Mouse (Mus musculus): ENCODE measurements around the gene Coro6.

Coro6 gene

DNA sequence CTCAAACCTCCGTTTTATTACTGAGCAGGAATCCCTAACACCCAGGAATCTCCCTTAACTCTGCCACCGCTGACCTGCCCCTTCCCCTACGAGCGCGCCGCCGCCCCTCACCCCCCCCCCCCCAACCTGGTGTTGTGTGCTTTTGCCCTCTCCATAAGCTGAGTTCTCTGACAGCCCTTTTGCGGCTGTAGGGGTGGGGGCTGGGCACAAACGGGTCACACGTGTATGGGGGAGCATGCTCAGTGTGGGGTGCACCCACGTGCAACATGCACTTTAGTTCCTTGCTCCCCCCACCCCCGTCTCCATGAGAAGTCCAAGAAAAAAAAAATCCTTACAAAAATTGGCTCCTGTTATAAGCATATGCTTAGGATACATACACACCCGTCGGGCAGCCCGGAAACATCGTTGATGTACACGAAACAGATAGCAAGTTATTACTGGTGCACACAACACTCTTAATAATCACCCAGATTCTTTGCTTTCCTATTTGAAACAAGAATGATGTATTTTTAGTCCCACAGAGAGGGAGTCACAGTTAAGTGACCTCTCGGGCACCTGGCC is 30.2 kb downstream of the Coro6 start:
- no peak for ATAC-seq (ENCODE audit: insufficient number of reproducible peaks, low FRiP score, low TSS enrichment)

DNA sequence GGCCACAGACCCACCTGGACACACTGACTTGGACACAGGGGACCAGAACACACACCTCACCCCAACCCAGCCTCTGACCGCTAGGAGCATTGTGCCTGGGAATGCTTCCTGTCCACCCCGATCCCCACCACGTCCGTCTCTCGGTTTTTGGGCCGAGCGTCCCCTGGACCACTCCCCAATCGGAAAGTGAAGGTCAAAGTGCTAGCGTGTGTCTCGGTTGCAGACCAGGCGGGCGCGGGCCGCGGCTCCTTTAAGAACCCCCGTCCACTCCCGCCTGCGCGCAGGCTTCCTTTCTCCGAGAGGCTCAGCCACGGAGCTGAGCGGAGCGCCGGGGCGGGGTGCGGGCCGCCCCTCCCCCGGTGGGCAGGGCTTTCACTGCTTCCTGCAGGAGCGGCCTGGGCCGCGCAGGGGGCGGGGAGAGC is 30.7 kb downstream of the Coro6 start:
- peak; percentile 69 for ATAC-seq (ENCODE audit: insufficient number of reproducible peaks, low FRiP score, low TSS enrichment)

DNA sequence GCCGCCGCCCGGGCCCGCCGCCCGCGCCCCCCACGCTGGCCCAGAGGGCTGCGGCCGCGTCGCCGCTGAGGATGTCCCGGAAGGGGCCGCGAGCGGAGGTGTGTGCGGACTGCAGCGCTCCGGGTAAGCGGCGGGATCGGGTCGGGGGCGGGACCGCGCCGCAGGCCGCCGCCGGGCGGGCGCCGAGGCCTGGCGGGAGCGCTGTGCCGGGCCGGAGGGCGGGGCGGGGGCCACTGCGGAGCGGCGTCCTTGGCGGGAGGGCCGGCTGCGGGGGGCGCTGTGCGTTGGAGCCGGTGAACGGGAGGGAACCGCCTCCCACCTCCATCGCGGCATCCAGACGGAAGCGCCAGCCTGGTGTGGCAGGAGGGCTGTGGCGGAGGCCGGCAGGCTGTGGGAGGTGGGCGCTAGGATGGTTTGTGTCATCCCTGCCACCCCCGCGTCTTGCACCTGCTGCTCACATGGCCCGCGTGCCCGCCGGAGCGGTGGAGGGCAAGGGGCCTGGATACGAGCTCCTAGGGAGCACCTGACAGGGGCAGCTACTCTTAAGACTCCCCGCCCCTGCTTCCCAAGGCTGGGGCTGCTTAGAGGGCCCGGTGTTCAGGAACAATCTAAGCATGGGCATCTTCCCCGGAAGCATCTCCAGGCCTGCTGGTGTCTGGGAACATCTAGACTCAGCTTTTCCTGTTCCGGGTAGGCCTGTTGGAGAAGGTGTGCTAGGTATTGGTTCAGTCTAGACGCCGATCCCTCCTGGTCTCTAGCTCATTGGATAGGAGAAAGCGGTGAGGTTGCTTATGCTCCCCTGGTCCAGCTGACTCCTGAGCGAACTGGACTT is 31.5 kb downstream of the Coro6 start, which contains the start of gene Git1:
Git1 (plus strand) TSS at position 51 of the 832 bp plus-strand sequence.
- ATAC-seq (ENCODE audit: insufficient number of reproducible peaks, low FRiP score, low TSS enrichment), result no peak

DNA sequence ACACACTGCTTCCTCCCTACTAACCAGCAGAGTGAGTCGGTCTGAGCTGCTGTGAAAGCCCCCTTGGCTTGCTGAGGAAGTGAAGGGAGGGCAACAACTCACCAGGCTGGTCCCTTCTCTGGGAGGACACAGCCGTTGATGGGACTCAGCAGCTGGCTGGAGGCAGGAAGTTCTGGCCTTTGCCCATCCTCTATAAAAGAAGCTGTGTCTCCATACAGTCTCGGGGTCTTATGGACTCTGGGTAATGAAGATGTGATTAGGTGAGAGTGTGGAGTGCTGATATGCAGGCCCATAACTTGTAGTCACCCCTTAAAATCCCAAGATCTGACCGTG is 32.1 kb downstream of the Coro6 start:
- ATAC-seq (ENCODE audit: insufficient number of reproducible peaks, low FRiP score, low TSS enrichment), result no peak

DNA sequence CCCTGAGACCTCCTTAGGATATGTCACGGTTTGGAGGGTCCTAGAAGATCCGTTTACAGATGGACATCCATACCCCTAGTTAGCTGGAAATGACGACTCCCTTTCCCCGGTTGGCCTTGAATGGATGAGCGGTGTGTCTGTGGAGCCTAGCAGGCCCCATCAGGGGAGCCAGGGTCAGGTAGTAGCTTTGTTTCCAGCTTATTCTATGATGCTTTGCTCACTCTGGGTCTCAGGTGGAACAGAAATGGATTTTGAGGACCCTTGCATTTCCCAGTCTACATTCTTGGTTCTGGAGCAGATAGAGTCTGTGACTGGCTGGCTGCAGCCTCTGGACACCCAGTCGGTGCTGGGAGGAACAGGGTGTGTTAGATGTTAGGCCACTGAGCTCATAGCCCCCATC is 32.6 kb downstream of the Coro6 start:
- ATAC-seq (ENCODE audit: insufficient number of reproducible peaks, low FRiP score, low TSS enrichment), result no peak

DNA sequence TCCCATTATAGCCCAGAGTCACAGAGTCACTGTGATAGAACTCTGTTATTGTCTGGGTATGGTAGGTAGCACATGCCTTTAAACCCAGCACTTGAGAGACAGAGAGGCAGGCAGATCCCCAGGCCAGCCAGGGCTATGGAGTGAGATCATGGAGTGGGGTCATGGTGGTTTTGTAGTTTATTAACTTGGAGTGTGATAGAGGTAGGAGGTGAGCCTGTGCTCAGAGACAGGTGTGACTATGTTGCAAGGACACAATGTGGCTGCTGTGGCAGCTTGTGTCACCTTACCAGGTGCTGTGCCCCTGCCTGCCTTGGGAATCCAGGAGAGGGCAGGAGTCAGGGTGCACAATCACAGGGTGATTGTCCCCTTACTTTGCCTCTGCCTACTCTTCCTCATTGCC is 33.3 kb downstream of the Coro6 start:
- no peak for ATAC-seq (ENCODE audit: insufficient number of reproducible peaks, low FRiP score, low TSS enrichment)

DNA sequence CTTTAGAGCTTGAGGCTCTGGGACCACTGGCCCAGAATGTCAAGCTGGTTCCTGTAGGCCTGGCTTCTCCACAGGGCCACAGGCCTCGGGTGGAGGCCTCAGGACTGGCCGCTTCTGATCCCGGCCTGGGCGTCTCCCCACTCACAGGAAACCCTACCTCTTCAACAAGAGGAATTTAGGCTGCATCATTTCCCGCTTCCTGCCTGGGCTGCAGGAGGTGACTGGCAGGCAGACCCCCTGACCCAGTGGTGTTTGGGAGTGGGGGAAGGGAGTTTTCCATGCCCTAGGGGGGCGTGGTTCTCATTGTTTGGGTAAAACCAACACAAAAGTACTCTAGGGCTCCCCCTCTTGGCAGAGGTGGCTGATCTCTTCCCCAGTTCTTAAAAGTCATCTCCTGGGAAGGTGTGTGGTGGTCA is 35.1 kb downstream of the Coro6 start:
- no peak for ATAC-seq (ENCODE audit: insufficient number of reproducible peaks, low FRiP score, low TSS enrichment)

DNA sequence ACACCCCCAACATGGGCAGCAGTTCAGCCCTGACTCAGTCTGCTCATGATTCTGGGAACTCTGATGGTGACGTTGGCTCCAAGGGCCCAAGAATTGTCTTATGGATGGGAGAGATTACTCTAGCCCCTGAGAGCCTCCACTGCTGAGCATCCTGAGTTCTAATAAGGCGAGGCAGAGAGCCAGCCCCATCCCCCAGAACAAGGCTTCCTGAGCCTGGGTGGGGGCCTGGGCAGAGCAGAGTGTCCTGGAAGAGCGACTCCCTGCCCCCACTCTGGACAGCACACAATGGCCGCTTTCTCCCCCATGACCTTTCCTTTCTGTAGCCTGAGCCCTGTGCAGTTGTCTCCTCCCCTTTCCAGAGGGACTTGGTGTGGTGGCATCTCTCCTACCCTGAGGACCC is 35.6 kb downstream of the Coro6 start:
- no peak for ATAC-seq (ENCODE audit: insufficient number of reproducible peaks, low FRiP score, low TSS enrichment)

DNA sequence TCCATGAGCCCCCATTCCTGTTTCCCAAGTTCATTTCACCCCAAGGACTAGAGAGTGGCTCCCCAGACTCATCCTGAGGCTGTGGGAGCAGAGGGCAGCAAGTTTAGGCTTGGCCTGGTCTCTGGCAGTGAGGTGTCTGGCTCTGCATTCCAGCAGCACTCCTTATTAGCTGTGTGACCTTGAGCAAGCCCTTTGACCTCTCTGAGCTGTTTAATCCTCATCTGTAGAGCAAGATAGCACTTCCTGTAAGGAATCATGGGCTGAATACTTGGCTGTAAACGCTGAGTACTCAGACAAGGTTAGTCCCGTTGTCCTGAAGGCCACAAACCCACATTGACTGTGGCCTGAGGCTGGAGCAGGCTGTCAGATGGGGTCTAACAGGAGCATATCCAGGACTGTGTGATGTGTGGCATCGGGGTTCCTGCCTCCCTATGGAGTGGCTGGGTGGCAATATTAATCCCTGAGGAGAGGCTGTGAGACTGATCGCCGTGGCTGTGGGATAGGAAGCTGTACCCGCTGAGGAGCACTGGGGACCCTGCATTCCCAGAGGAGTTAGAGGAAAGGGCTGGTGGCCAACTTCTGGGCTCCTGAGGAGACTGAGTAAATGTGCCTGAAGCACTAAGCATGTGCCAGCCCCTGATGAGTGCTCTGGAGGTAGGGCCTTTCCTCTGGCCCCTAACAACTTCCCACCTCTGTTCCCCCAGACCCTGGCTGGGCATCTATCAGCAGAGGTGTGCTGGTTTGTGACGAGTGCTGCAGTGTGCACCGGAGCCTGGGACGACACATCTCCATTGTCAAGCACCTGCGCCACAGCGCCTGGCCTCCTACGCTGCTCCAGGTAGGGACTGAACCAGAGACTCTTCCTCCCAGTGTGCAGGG is 36.3 kb downstream of the Coro6 start:
- ATAC-seq (ENCODE audit: insufficient number of reproducible peaks, low FRiP score, low TSS enrichment), result no peak

DNA sequence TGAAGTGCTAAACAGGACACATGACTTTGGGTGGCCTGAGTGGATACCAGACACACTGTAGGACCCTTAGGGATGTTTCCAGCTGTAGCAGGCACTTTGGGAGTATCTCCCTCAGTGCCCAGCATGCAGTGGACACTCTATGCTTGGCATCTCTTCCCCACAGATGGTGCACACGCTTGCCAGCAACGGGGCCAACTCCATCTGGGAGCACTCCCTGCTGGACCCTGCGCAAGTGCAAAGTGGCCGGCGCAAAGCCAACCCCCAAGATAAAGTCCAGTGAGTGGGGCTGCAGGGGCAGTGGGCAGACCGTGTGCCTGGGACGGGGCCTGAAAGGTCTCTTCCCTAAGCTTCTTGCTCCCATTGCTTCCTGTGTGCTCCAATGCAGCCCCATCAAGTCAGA is 37.1 kb downstream of the Coro6 start:
- ATAC-seq (ENCODE audit: insufficient number of reproducible peaks, low FRiP score, low TSS enrichment), result peak; percentile 29; the same call in 1 of the 2 replicates

DNA sequence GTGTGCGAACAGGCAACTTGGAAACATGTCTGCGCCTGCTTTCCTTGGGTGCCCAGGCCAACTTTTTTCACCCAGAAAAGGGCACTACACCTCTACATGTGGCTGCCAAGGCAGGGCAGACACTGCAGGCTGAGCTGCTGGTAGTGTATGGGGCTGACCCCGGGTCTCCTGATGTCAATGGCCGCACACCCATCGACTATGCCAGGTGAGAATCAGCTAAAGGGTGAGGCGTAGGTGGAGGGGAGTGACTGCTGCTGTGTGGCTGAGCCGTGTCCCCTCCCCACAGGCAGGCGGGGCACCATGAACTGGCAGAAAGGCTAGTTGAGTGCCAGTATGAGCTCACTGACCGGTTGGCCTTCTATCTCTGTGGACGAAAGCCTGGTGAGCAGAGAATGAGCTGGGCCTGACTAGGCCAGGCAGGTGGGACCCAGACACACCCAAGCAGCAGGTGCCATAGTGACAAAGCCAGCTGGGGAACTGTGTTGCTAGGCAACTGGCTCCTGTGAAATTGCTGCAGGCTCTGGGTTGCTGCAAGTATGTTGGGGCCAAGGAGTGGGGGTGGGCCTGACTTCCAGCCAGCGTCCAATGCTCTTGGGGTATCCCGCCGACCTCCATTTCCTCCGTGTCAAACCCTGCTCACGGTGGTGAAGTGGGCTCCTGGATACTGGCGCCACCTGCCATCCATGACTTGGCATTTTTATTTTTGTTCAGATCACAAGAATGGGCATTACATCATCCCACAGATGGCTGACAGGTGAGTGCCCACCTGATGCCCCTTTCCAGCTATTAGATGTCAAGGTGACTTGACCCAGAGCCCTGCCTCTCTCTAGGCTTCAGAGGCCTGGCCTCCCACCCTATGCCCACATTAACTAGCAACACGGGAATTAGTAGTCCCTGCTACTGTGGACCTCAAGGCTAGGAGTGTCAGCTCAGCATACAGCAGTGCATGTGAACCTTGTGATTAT is 38.4 kb downstream of the Coro6 start:
- no peak for ATAC-seq (ENCODE audit: insufficient number of reproducible peaks, low FRiP score, low TSS enrichment)

DNA sequence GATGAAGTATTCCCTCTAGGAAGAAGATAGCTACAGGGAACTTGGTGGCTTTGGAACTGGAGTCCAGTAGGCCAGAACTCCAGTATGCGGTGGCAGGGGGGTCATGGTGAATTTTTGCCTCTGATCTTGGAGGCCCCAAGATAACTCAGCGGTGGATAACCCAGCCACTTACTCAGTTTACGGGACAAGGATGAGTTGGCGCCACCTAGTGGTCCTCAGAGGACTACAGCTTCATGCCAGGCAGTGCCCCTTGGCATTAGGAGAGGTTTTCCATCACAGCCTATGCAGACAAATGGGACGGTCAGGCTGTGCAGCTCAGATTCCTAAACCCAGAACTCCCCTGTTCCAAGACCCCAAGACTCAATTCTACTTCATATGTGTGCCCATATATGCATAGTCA is 39.2 kb downstream of the Coro6 start:
- 0 out of 2 replicates have a peak, but pooled peaks have one; percentile 23 for ATAC-seq (ENCODE audit: insufficient number of reproducible peaks, low FRiP score, low TSS enrichment)

DNA sequence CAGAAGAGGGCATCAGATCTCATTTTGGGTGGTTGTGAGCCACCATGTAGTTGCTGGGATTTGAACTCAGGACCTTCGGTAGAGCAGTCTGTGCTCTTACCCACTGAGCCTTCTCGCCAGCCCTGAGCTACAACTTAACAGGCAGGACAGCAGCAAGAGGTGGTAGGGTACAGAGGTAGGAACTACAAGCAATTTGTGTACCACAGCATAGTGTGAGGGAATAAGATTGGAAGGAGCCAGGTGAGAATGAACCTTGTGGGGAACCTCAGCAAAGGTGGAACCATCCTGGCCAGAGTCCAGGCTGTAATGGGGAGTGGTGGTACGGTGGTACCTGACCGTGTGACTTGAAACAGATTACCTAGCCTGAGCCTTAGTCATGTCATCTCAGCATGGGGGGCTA is 39.8 kb downstream of the Coro6 start:
- no peak for ATAC-seq (ENCODE audit: insufficient number of reproducible peaks, low FRiP score, low TSS enrichment)

DNA sequence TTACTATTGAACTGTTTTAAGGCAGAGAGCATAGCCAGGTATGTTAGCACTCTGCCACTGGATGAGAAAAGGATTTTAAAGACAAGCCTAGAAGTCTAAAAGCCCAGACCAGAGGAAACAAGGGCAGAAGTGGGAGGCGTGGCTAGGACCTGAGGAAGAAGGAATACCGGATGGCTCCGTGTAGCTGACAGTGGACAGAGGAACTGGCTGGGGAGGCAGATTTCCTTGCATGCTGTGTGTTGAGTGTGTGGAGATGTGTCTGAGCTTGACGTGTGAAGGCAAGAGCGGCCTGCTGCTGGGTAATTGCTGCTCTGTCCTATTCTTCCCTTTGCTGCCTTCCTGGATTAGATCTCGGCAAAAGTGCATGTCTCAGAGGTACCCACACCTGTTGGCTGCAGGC is 40.3 kb downstream of the Coro6 start:
- no peak for ATAC-seq (ENCODE audit: insufficient number of reproducible peaks, low FRiP score, low TSS enrichment)

DNA sequence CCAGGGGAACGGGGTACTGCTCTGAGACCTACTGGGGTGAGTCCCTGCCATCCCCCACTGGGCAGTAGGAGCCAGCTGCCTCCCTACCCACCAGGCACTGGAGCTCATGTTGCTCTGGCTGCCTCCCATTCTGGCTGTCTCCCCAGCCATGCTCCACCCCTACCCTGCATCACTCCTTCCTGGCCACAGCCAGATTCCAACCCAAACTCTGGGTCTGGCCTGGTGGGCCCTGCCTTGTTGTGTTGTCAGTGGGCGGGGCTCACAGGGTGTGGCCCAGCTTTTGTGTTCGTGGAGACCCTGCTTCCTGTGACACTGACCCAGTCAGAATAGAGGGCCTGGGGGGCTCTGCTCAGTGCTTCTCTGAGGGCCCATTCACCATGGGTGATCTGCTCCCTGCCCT is 41.3 kb downstream of the Coro6 start:
- ATAC-seq (ENCODE audit: insufficient number of reproducible peaks, low FRiP score, low TSS enrichment), result no peak

DNA sequence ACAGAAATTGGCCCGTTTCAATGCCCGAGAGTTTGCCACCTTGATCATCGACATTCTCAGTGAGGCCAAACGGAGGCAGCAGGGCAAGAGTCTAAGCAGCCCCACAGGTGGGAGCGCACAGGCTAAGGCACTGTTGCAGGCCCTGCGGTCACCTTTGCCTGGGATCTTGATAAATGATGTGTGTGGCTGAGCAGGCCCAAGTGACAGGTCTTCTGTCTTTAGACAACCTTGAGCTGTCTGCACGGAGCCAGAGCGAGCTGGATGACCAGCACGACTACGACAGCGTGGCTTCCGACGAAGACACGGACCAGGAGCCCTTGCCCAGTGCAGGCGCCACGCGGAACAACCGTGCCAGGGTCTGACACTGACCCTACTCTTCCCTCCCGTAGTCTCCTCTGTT is 42.2 kb downstream of the Coro6 start:
- no peak for ATAC-seq (ENCODE audit: insufficient number of reproducible peaks, low FRiP score, low TSS enrichment)

DNA sequence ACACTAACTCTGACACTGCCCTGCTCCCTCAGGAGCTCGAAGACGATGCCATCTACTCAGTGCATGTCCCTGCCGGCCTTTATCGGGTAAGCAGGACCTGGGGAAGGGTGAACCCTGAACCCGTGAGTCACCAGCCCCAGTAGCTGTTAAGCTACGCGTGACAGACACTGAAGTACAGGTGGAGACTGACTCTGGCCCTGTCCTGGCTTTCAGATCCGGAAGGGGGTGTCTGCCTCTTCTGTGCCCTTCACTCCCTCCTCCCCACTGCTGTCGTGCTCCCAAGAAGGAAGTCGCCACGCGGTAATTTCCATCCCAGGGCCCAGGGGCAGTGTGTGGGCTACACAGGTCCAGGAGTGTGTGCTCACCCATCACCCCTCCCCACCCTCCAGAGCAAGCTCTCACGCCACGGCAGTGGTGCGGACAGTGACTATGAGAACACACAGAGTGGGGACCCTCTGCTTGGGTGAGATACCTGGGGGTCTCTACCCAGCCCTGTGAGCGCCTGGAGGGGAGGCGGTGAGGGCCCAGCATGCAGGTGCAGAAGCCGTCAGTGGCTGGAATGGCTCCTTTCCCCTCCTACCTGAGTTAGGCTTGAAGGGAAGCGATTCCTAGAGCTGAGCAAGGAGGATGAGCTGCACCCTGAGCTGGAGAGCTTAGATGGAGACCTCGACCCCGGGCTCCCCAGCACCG is 43.2 kb downstream of the Coro6 start:
- no peak for ATAC-seq (ENCODE audit: insufficient number of reproducible peaks, low FRiP score, low TSS enrichment)

DNA sequence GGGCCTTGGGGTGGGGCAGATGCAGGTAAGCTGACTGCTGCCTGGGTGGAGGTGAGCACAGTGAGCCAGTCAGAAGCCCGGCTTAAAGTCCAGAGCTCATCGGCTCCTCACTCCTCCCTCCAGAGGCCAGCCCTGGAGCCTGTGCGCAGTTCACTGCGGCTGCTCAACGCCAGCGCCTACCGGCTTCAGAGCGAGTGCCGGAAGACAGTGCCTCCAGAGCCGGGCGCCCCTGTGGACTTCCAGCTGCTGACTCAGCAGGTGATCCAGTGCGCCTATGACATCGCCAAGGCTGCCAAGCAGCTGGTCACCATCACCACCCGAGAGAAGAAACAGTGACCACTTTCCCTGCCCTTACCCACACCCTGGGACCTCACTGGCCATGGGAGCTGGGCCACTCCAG is 44.1 kb downstream of the Coro6 start:
- no peak for ATAC-seq (ENCODE audit: insufficient number of reproducible peaks, low FRiP score, low TSS enrichment)

DNA sequence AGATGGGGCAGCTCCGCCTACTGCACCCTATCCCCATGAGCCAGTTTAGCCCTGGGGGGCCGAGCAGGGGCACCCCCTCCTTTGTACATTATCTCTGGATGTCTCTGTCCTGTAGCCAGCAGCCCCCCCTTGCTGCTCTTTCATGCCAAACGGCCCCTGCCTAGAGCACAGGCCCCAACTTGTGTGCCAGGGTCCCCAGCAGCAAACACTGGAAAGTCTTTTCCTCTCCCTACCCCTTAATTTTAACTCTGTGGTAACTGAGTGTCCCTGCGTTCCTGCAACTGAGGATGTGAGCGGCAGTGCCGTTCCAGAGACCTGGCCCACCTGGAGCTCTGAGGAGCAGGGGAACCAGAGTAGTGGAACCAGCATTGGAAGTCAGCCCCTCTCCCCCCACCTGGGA is 44.7 kb downstream of the Coro6 start:
- ATAC-seq (ENCODE audit: insufficient number of reproducible peaks, low FRiP score, low TSS enrichment), result no peak

DNA sequence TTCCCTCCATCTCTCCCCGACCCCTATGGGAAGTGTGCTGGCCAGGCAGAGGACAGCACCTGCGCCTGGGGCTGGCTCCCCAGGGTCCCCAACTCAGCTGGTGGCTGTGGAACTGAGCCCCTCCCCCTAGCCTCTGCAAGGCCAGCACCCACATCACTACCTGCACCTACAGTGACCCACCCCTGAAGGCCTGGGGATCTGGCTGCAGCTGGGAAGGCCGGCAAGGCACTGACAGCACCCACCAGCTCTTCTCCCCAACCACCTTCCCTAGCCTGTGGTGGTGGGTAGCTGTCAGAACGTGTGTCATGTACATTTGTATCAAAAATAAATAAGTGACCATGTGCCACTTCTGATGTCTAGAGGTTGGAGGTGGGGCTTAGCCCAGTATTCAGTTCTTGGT is 45.2 kb downstream of the Coro6 start:
- no peak for ATAC-seq (ENCODE audit: insufficient number of reproducible peaks, low FRiP score, low TSS enrichment)
